Mouse (Mus musculus): Measurements from ENCODE around the gene Treml1. TPM values are rescaled to one million over a fixed set of nuclear protein-coding genes. Genes with fewer than 3 reads are reported as not detected.
"Not testable (repeated sequence)": the region's sequence is repeated elsewhere in the genome, so short reads cannot be mapped to it uniquely, and the experiment has no call there.

The Treml1 gene
- polyA plus RNA-seq, 1 experiment from 2014 or later = 3.3 TPM

- Histone ChIP-seq H3K4me2 (no peak overlapping the region), H3K27ac (replicated peaks) (no peak overlapping the region), H3K4me3 (no peak overlapping the region), H3K36me3 (no peaks in the 10 kb centered on the region), H3K27me3 (replicated peaks) (no peaks in the 10 kb centered on the region), H3K9me3 (no peaks in the 10 kb centered on the region), H3K9ac (no peak overlapping the region), H3K4me1 (peaks cover 7% of the 10 kb centered on the region; the same call in 1 of the 2 replicates)
- WGBS = under 1% methylated on average over 6 of the region's 6 CpGs
- no peak for ATAC-seq (ENCODE audit: extremely low read depth, insufficient number of reproducible peaks, low FRiP score, low TSS enrichment)
Measured at GRCm38 (mm10) chr17:48336857-48337256, 22.9 kb upstream of the Treml1 start.

DNA sequence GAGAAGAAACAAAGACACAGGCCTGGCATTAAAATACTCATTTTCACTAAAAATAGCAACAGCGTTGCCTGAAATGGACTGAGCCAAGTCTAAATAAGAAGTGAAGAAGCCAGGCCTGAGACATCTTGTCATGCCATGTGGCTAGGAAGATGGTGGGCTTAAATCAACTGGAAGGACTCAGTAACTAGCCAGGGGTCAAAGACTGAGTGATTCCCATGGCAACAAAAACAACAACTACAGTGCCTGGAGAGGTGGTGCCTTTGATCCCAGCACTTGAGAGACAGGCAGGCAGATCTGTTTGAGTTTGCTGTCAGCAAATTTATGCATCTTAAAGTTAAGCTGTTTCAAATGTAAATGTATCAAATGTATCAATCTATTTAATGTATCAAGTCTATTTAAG lies 19.4 kb upstream of the Treml1 start:
- Histone ChIP-seq H3K27ac (replicated peaks) (no peak overlapping the region), H3K4me1 (0 out of 2 replicates have a peak, but pooled peaks cover 3% of the 10 kb centered on the region), H3K36me3 (no peaks in the 10 kb centered on the region), H3K4me3 (no peak overlapping the region), H3K4me2 (no peak overlapping the region), H3K9me3 (no peaks in the 10 kb centered on the region), H3K9ac (no peak overlapping the region), H3K27me3 (replicated peaks) (no peaks in the 10 kb centered on the region)
- no peak for ATAC-seq (ENCODE audit: extremely low read depth, insufficient number of reproducible peaks, low FRiP score, low TSS enrichment)
- WGBS = 60% methylated on average over 1 of the region's 1 CpGs

GRCm38 (mm10) chr17:48341947-48342346 lies 17.8 kb upstream of the Treml1 start:
- Histone ChIP-seq H3K4me1 (0 out of 2 replicates have a peak, but pooled peaks cover 3% of the 10 kb centered on the region), H3K4me3 (no peak overlapping the region), H3K9me3 (no peaks in the 10 kb centered on the region), H3K27me3 (replicated peaks) (no peaks in the 10 kb centered on the region; the same call in 1 of the 2 replicates), H3K27ac (replicated peaks) (no peak overlapping the region), H3K36me3 (no peaks in the 10 kb centered on the region), H3K4me2 (no peak overlapping the region), H3K9ac (no peak overlapping the region)
- WGBS = 57% methylated on average over 3 of the region's 3 CpGs
- no peak for ATAC-seq (ENCODE audit: extremely low read depth, insufficient number of reproducible peaks, low FRiP score, low TSS enrichment)

- no peaks in the 10 kb centered on the region for H3K36me3 ChIP-seq
- no peaks in the 10 kb centered on the region; the same call in 1 of the 2 replicates for H3K27me3 ChIP-seq (replicated peaks)
- ATAC-seq (ENCODE audit: extremely low read depth, insufficient number of reproducible peaks, low FRiP score, low TSS enrichment) = no peak
- no peaks in the 10 kb centered on the region for H3K9me3 ChIP-seq
- no peak overlapping the region for H3K27ac ChIP-seq (replicated peaks)
- no peak overlapping the region for H3K4me3 ChIP-seq
- H3K9ac ChIP-seq = no peak overlapping the region
- H3K4me1 ChIP-seq = 0 out of 2 replicates have a peak, but pooled peaks cover 3% of the 10 kb centered on the region
- H3K4me2 ChIP-seq = no peak overlapping the region
- WGBS = 68% methylated on average over 2 of the region's 2 CpGs
Measured at GRCm38 (mm10) chr17:48343065-48343464, 16.7 kb upstream of the Treml1 start.

DNA sequence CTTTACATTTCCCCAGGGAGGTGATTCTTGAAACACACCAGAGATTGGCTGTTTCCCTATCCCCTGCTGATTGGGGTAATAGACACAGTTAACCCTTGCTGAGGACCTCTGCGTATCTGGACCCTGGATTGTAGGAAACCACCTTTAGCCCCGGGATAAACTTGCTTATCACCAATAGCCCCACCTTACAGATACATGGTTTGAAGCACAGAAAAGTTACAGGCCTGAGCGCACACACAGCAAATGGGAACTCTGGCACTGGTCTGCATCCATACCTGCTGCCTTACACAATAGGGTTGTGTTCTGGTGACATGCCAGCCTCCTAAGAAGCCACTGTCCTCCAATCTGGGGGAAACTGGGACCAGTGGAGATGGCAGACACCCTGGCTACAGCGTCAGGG lies 13.9 kb upstream of the Treml1 start:
- 66% methylated on average over 4 of the region's 4 CpGs for WGBS
- H3K4me2 ChIP-seq = no peak overlapping the region
- H3K36me3 ChIP-seq = no peaks in the 10 kb centered on the region

DNA sequence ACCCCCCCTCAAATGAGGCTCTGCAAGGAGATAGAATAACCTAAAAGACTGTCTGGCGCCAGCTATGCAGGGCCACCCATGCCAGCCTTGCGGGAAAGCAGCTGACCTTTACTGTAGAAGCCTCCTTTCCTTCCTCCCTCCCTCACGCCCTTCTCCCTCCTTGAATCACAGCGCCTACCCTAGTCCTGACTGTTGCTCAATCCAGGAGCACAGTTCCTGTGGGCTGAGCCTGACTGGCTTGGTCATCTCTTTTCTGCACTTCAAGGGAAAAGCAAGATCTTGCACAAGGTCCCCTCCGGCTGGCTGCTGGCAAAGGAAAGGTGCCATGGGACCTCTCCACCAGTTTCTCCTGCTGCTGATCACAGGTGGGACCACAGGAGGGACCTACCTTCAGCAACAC lies 13.5 kb upstream of the Treml1 start, which contains the start of gene Trem2:
Trem2 (plus strand) TSS at position 171 of the 400 bp plus-strand sequence.
- no peak within 1 kb of the TSS for H3K27ac ChIP-seq (replicated peaks)
- H3K4me1 ChIP-seq = no peaks in the 10 kb centered on the region
- ATAC-seq (ENCODE audit: extremely low read depth, insufficient number of reproducible peaks, low FRiP score, low TSS enrichment) = no peak
- H3K4me3 ChIP-seq = no peak within 1 kb of the TSS
- no peaks in the 10 kb centered on the region for H3K36me3 ChIP-seq
- WGBS = 64% methylated on average over 5 of the region's 5 CpGs
- H3K4me2 ChIP-seq = no peak within 1 kb of the TSS
- H3K9me3 ChIP-seq = no peaks in the 10 kb centered on the region
- H3K9ac ChIP-seq = no peak within 1 kb of the TSS
- H3K27me3 ChIP-seq (replicated peaks) = no peaks in the 10 kb centered on the region; the same call in 1 of the 2 replicates

More for the DNA sequence above, 13.9 kb upstream of the Treml1 start:
- ATAC-seq (ENCODE audit: extremely low read depth, insufficient number of reproducible peaks, low FRiP score, low TSS enrichment) = no peak
- no peaks in the 10 kb centered on the region; the same call in 1 of the 2 replicates for H3K27me3 ChIP-seq (replicated peaks)
- no peaks in the 10 kb centered on the region for H3K4me1 ChIP-seq
- no peak overlapping the region for H3K9ac ChIP-seq
- H3K27ac ChIP-seq (replicated peaks) = no peak overlapping the region
- no peak overlapping the region for H3K4me3 ChIP-seq
- no peaks in the 10 kb centered on the region for H3K9me3 ChIP-seq

- WGBS = 57% methylated on average over 4 of the region's 4 CpGs
- Histone ChIP-seq H3K4me2 (no peak overlapping the region), H3K27me3 (replicated peaks) (no peaks in the 10 kb centered on the region; the same call in 1 of the 2 replicates), H3K4me3 (no peak overlapping the region), H3K9me3 (no peaks in the 10 kb centered on the region), H3K4me1 (no peaks in the 10 kb centered on the region), H3K36me3 (no peaks in the 10 kb centered on the region), H3K27ac (replicated peaks) (no peak overlapping the region), H3K9ac (no peak overlapping the region)
- no peak for ATAC-seq (ENCODE audit: extremely low read depth, insufficient number of reproducible peaks, low FRiP score, low TSS enrichment)
Measured at GRCm38 (mm10) chr17:48346834-48347233, 12.9 kb upstream of the Treml1 start.

- no peak overlapping the region for H3K4me2 ChIP-seq
- no peak for ATAC-seq (ENCODE audit: extremely low read depth, insufficient number of reproducible peaks, low FRiP score, low TSS enrichment)
- 59% methylated on average over 2 of the region's 2 CpGs for WGBS
- no peak overlapping the region for H3K4me3 ChIP-seq
- H3K9me3 ChIP-seq = no peaks in the 10 kb centered on the region
- no peak overlapping the region for H3K9ac ChIP-seq
- no peaks in the 10 kb centered on the region for H3K4me1 ChIP-seq
- H3K36me3 ChIP-seq = no peaks in the 10 kb centered on the region
- no peaks in the 10 kb centered on the region; the same call in 1 of the 2 replicates for H3K27me3 ChIP-seq (replicated peaks)
- no peak overlapping the region for H3K27ac ChIP-seq (replicated peaks)
Measured at GRCm38 (mm10) chr17:48347287-48347686, 12.4 kb upstream of the Treml1 start.

- no peak for ATAC-seq (ENCODE audit: extremely low read depth, insufficient number of reproducible peaks, low FRiP score, low TSS enrichment)
- Histone ChIP-seq H3K4me2 (no peak overlapping the region), H3K9me3 (no peaks in the 10 kb centered on the region), H3K4me3 (no peak overlapping the region), H3K4me1 (no peaks in the 10 kb centered on the region), H3K27ac (replicated peaks) (no peak overlapping the region), H3K27me3 (replicated peaks) (no peaks in the 10 kb centered on the region; the same call in 1 of the 2 replicates), H3K36me3 (no peaks in the 10 kb centered on the region), H3K9ac (no peak overlapping the region)
- 70% methylated on average over 5 of the region's 5 CpGs for WGBS
Measured at GRCm38 (mm10) chr17:48350681-48351193, 9.0 kb upstream of the Treml1 start.

DNA sequence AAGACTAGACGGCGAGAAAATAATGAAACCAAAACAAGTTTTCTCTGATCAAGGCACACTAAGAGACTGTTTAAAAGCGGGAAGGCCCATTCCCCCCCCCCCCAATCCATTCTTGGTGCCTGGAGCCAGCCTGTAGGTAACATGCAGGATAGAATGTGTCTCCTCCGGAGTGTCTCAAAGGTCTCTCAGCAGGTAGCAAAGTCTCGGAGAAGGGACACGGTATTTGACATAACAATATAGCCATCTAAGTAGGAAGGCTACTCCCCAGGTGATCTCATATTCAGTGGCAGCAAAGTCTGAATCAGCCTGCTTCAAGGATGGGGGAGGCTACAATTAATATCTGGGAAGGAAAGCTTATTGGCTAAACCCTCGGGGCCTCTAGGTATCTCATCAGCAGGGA lies 6.7 kb upstream of the Treml1 start:
- H3K4me1 ChIP-seq; H3K9me3 ChIP-seq; H3K36me3 ChIP-seq; H3K4me2 ChIP-seq; H3K27ac ChIP-seq (replicated peaks); H3K4me3 ChIP-seq; H3K27me3 ChIP-seq (replicated peaks); H3K9ac ChIP-seq; ATAC-seq (ENCODE audit: extremely low read depth, insufficient number of reproducible peaks, low FRiP score, low TSS enrichment): not testable (repeated sequence)
- 71% methylated on average over 7 of the region's 7 CpGs for WGBS

GRCm38 (mm10) chr17:48355822-48356221 lies 3.9 kb upstream of the Treml1 start:
- Histone ChIP-seq H3K36me3 (no peaks in the 10 kb centered on the region), H3K9ac (no peak overlapping the region), H3K4me3 (no peak overlapping the region), H3K27ac (replicated peaks) (no peak overlapping the region), H3K4me1 (peaks cover 4% of the 10 kb centered on the region; the same call in 1 of the 2 replicates), H3K4me2 (no peak overlapping the region), H3K9me3 (no peaks in the 10 kb centered on the region), H3K27me3 (replicated peaks) (no peaks in the 10 kb centered on the region)
- 74% methylated on average over 3 of the region's 3 CpGs for WGBS
- ATAC-seq (ENCODE audit: extremely low read depth, insufficient number of reproducible peaks, low FRiP score, low TSS enrichment) = no peak

GRCm38 (mm10) chr17:48357892-48358291 lies 1.8 kb upstream of the Treml1 start:
- ATAC-seq (ENCODE audit: extremely low read depth, insufficient number of reproducible peaks, low FRiP score, low TSS enrichment) = no peak
- no peak overlapping the region for H3K4me2 ChIP-seq
- no peak overlapping the region for H3K9ac ChIP-seq
- H3K27me3 ChIP-seq (replicated peaks) = no peaks in the 10 kb centered on the region
- H3K4me3 ChIP-seq = no peak overlapping the region
- H3K27ac ChIP-seq (replicated peaks) = no peak overlapping the region
- no peaks in the 10 kb centered on the region for H3K36me3 ChIP-seq
- no peaks in the 10 kb centered on the region for H3K9me3 ChIP-seq
- H3K4me1 ChIP-seq = peaks cover 19% of the 10 kb centered on the region
- WGBS = 52% methylated on average over 2 of the region's 2 CpGs

All from heart, embryonic 13.5 days (tissue).